Mouse (Mus musculus) kidney, postnatal 14 days (tissue): Measurements from ENCODE around the gene Rnf223.

Source experiments
- DNase-seq: peaks from one replicate; pipeline ENCODE4 v3.0.0; 2022; ENCODE audit warnings: mixed read lengths

Gene Rnf223

DNA sequence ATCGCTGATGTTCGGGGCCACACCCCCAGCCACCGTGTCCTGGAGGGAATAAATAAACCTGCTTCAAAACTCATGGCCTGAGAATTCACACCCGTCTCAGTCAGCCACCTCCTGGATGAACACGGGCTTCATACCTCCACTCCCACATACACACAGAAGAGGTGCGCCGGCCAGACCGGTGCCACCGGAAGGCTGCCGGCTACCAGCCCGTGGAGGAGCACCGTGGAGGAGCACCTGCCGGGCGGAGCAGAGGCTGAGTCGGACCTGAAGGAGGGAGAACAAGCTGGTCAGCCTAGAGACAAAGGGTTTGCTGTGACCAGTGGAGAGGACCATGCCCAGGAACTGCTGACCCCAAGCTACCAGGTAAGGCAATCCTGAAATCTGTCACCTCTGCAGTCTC is at the start of gene Rnf223:
Gene Rnf223, plus strand, starts transcription at position 78 of the 400 bp plus-strand sequence.
- DNase-seq, result peak; percentile 8

DNA sequence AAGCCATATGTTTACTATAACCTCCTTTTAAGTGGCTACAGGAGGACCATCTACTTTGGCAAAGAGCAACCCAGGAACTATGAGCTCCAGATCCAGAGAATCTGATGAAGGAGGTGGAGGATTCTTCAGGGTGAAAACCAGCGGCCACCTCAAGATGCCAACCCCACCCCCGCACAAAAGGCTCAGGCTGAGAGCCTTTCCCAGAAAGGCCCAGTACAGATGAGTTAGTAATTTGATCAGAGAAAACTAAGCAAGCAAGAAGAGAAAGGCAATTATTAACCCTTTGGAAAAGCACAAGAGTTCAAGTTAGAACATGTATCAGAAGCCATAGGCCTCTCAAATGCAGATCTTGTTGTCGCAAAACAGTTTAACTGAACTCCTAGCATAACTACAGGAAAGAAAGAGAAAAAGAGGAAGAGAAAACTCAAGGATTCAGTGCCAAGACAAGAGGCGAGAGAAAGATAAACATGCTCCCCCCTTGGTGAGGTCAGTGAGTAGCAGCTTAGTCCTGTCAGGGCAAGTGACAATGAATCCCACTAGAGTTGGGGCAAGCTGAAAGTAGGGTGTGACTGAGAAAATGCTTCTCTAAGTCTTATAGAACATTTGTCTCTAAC is 47.6 kb upstream of the Rnf223 start:
- DNase-seq, result peak; percentile 55

DNA sequence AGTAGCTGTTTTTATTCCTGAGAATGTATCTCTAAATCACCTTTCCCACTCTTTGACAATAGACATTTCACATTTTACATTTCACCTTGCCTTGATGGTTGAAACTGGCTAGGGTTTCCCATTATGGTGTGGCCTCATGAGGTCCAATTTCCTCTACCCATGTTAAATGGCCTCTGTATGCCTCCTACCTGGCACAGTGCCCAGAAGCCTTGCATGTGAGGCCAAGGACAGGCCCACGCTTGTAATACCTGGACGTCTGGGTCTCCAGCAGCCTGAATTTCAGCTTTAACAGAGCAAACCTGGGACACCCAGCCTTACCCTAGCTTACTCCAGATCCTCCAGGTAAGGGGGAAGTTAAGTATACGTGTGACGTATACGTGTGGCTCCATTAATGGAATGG is 47.0 kb upstream of the Rnf223 start:
- peak; percentile 92 for DNase-seq

- DNase-seq, result peak; percentile 82
Measured at GRCm38 (mm10) chr4:156084096-156084879, 46.0 kb upstream of the Rnf223 start.

DNA sequence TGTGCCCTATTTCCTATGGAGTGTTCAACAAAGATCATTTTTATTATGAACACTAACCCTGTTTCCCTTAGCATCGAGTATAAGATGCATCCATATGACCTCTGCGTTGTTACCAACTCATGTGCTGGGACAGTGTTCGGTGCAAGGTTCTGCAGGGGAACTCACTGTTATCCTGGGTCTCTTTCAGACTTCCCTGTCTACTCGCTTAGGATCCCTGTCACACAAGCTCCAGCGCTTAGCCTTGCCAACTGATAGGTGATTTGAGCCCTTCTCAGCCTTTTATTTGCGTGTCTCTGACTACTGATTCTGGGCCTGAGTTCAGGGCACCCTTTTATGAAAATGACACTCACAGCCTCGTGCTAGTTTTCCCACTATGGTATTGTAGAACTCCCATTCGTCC is 45.1 kb upstream of the Rnf223 start:
- DNase-seq, result no peak

- no peak for DNase-seq
Measured at GRCm38 (mm10) chr4:156087398-156088087, 42.8 kb upstream of the Rnf223 start.

GRCm38 (mm10) chr4:156091236-156091635 is 39.1 kb upstream of the Rnf223 start:
- DNase-seq, result no peak

DNA sequence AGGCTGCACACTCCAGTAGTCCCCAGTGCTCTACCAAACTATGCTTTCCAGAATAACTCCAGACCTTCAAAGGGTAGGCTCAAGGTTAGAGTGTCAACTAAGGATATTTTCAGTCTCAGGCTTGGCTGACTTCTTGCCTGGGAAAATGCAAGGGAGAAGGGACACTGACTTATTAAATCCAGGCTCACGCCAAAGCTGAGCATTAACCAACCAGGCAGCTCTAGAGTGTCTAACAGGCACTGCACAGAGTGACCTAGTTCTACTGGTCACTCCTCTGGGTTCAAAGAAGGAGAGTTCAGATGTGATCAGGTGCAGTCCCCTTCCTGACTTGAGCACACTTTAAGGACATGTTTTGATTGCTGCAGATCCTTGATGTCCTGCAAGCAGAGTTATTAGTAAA is 37.5 kb upstream of the Rnf223 start:
- peak; percentile 44 for DNase-seq

- DNase-seq, result no peak
Measured at GRCm38 (mm10) chr4:156093758-156094157, 36.6 kb upstream of the Rnf223 start.

GRCm38 (mm10) chr4:156096191-156096590 is 34.1 kb upstream of the Rnf223 start:
- DNase-seq, result no peak

GRCm38 (mm10) chr4:156097770-156098366 is 32.4 kb upstream of the Rnf223 start:
- no peak for DNase-seq

GRCm38 (mm10) chr4:156099427-156099826 is 30.9 kb upstream of the Rnf223 start:
- no peak for DNase-seq

GRCm38 (mm10) chr4:156100501-156100900 is 29.8 kb upstream of the Rnf223 start:
- no peak for DNase-seq

DNA sequence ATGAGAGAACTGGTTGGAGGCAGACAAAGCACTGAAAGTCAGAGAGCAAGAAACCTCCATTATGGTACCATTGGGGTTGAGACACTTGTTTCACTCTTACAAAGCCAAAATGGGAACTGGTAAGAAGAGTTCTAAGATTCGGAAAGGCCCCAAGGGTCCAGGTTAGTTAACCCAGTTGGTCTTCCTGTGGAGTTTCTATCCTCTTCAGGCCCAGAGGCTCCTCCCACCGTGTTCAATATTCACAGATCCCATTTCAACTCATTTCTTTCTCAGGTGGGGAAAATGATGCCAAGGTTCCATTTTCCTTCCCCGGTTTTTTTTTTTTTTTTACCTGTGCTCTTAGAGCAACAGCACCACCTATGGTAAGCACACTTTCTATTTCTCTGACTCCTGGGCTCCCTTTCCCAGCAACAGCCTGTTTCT is 28.8 kb upstream of the Rnf223 start:
- DNase-seq, result peak; percentile 33

DNA sequence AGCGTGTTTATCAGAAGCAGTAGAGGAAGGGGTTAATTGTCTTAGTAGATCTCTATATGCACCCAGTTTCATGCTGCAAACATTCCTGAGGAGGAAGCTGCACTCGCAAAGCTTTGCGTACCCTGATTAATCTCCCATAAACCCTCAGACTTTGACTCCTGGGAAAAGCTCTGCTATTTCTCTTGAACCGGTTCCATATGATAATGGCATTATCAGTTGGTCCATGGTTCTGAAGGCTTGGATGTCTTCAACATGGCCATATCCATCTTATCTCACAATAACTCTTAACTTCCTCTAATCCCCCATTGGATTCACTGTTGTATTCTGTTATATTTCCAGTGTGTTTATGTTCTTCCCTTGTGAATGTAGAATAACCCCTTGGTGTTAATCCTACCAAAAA is 27.0 kb upstream of the Rnf223 start:
- no peak for DNase-seq

DNA sequence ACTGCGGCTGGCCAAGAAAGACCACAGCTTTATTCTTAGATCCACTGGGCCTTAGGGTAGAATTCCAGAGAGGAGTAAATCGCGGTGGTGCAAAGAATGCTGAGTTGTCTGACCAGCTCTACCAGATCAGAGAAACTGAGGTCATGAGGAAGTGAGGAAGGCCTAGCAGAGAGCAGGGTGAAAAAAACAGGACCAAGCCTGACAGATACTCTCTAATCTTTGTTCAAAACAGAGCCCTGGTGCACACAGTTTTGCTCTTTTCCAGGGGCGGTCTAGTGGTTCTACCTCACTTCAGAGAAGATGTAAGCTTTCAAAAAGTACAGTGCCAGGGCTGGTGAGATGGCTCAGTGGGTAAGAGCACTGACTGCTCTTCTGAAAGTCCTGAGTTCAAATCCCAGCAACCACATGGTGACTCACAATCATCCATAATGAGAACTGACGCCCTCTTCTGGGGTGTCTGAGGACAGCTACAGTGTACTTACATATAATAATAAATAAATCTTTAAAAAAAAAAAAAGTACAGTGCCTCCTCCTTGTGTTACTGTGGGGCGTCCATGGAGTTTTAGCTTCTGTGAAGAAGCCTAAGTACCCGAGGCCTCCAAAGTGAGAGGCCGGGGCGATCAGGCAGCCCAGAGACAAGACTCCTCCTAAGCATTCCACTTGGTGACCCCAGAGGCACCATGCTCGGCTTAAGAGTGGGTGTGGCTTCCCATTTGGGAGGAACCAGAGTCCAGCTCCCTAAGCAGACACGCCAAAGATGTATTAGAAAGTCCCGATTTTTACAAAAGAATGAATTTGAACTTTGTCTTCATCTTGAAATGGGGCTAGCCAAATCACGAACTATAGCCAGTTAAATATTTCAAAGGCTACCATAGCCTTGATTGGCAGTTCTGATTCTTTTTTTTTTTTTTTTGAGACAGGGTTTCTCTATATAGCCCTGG is 21.4 kb upstream of the Rnf223 start:
- peak; percentile 76 for DNase-seq

DNA sequence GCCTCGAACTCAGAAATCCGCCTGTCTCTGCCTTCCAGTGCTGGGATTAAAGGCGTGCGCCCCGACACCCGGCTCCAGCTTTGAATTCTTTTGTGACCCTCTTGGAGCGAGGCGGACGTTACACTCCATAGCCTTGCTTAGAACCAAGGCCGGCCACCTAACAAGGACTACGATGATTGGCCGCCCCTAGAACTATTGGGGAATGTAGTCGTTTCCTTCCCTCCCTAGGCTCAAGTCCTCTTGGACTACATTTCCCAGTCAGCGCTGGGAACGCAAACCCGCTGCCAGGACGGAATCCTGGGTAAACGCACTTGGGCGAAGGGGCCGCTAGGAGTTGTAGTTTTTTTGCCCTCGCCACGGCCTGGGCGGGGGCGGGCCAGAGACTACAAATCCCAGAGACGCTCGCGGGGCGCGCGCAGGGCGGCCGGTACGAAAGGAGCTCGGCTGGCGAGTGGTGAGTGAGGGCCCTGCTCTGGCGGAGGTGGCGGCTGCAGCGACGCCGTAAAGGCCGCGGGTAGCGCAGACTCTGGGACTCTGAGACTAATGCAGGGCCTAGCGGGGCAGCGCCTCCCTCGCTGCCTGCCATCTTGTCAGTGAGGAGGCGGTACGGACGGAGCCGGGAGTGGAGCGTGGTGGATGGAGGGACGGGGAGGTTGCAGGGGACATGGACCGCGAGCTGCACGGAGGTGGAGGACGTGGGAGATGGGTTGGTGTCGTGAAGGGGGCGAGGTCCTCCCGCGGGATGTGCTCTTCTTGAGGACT is 20.6 kb upstream of the Rnf223 start, which contains the start of gene 9430015G10Rik:
Gene 9430015G10Rik, plus strand, starts transcription at position 413 of the 762 bp plus-strand sequence.
- DNase-seq, result peak; percentile 98

DNA sequence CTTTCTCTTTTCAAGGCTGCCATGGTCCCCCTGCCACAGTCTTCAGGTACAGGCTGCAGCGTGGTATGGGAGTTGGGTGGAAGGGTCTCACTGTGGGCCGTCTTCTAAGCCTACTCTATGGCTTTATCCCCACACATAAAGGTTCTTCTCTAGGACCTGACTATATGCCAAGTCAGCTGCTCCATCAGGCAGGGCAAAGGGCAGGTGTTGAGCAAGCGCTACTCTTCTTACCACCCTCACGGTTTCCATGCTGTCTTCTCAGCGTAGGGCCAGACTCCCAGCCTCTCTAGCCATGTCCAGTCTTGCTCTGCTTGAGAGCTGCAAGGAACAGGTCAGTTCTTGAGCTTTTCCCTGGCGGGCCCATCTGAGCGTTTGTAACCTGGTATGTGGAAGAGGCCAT is 6.2 kb upstream of the Rnf223 start:
- DNase-seq, result peak; percentile 14

GRCm38 (mm10) chr4:156125393-156125792 is 4.9 kb upstream of the Rnf223 start:
- no peak for DNase-seq

GRCm38 (mm10) chr4:156126841-156127240 is 3.5 kb upstream of the Rnf223 start:
- no peak for DNase-seq

DNA sequence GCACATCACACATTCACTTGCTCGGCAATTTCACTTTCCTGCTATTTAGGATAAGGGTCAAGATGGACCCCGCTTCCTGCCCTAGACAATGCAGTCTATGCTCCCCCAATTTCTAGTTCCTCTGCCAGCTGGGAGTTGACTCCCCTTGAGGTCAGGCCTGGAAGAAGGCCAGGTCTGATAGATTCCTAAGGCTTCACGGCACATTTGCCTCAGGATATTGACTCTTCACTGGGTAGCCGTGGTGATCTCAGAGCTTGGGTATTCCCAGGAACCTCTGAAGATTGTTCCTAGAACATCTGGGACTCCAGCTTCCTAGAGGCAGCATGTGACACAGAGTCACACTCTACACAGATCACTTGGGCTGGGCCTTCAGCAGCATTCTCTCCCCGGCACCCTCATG is 1.6 kb upstream of the Rnf223 start:
- DNase-seq, result no peak
